Mouse (Mus musculus) forebrain, embryonic 15.5 days (tissue): ENCODE measurements at regions not wholly inside any gene's neighbourhood (a gene's known extent, or its start where the extent isn't known, plus 50 kb on each side); places are given as distances from the start of the nearest gene placed in this dataset.

Source experiments
- ATAC-seq: fragments of 200-750 bp; cut with Nextera tagmentation; replicated peaks from 2 replicates; pipeline ENCODE4 v1.8.0; 2017; ENCODE audit warnings: mild to moderate bottlenecking, moderate TSS enrichment, moderate library complexity
- H3K27ac ChIP-seq: fragments of 300-500 bp; sonication (generic); replicated peaks from 2 replicates; pipeline ENCODE4 v1.5.1; 2015; ENCODE audit warnings: mild to moderate bottlenecking, inconsistent platforms
- H3K27me3 ChIP-seq: fragments of 300-500 bp; sonication (generic); 2 replicates; pipeline ENCODE4 v1.6.1; 2015; ENCODE audit warnings: inconsistent platforms
- H3K36me3 ChIP-seq: fragments of 300-500 bp; sonication (generic); 2 replicates; pipeline ENCODE4 v1.6.1; 2015; ENCODE audit warnings: mild to moderate bottlenecking, inconsistent platforms
- H3K4me1 ChIP-seq: fragments of 300-500 bp; sonication (generic); 2 replicates; pipeline ENCODE4 v1.6.1; 2015; ENCODE audit warnings: inconsistent platforms
- H3K4me2 ChIP-seq: fragments of 300-500 bp; sonication (generic); replicated peaks from 2 replicates; pipeline ENCODE4 v1.6.1; 2015; ENCODE audit warnings: mild to moderate bottlenecking, inconsistent platforms
- H3K4me3 ChIP-seq: fragments of 300-500 bp; sonication (generic); 2 replicates; pipeline ENCODE4 v1.5.1; 2015; ENCODE audit warnings: mild to moderate bottlenecking, inconsistent platforms
- H3K9ac ChIP-seq: fragments of 300-500 bp; sonication (generic); replicated peaks from 2 replicates; pipeline ENCODE4 v1.6.1; 2015; ENCODE audit warnings: mild to moderate bottlenecking, inconsistent platforms
- H3K9me3 ChIP-seq: fragments of 300-500 bp; sonication (generic); 2 replicates; pipeline ENCODE4 v1.6.1; 2016; ENCODE audit warnings: inconsistent platforms
- WGBS: fragments of 180-500 bp; shearing (Covaris S2); methylation state at CpG from one replicate; pipeline ENCODE4 v1.1.7; 2015; ENCODE audit warnings: mixed read lengths; 5-methylcytosine and 5-hydroxymethylcytosine counted together

- no peak overlapping the region for H3K9ac ChIP-seq
- H3K4me3 ChIP-seq, result no peak overlapping the region
- no peak overlapping the region for H3K4me2 ChIP-seq
- 89% methylated on average over 3 of the region's 3 CpGs for WGBS
- H3K27me3 ChIP-seq, result no peaks in the 10 kb centered on the region
- ATAC-seq, result no peak
- no peaks in the 10 kb centered on the region for H3K36me3 ChIP-seq
- no peak overlapping the region for H3K27ac ChIP-seq
- H3K4me1 ChIP-seq, result no peaks in the 10 kb centered on the region
- no peaks in the 10 kb centered on the region for H3K9me3 ChIP-seq
Observed at GRCm38 (mm10) chr12:54472407-54472806, 184.0 kb downstream of the Sptssa start.

DNA sequence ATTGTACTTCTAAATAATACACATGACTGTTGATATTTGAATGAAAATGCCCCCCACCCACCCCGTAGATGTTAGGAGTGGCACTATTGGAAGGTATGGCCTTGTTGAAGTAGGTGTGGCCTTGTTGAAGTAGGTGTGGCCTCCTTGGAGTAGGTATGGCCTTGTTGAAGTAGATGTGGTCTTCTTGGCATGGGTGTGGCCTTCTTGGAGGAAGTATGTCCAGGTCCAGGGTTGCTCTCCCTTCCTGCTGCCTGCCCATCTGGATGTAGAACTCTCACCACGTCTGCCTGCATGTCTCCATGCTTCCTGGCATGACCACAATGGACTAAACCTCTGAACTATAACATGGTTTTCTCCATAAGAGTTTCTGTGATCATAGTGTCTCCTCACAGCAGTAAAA is 188.7 kb downstream of the Sptssa start:
- 77% methylated on average over 2 of the region's 2 CpGs for WGBS
- no peak overlapping the region for H3K27ac ChIP-seq
- H3K9ac ChIP-seq, result no peak overlapping the region
- no peak overlapping the region for H3K4me2 ChIP-seq
- no peak for ATAC-seq
- no peaks in the 10 kb centered on the region for H3K4me1 ChIP-seq
- no peaks in the 10 kb centered on the region for H3K9me3 ChIP-seq
- no peak overlapping the region for H3K4me3 ChIP-seq
- no peaks in the 10 kb centered on the region for H3K36me3 ChIP-seq
- H3K27me3 ChIP-seq, result no peaks in the 10 kb centered on the region

DNA sequence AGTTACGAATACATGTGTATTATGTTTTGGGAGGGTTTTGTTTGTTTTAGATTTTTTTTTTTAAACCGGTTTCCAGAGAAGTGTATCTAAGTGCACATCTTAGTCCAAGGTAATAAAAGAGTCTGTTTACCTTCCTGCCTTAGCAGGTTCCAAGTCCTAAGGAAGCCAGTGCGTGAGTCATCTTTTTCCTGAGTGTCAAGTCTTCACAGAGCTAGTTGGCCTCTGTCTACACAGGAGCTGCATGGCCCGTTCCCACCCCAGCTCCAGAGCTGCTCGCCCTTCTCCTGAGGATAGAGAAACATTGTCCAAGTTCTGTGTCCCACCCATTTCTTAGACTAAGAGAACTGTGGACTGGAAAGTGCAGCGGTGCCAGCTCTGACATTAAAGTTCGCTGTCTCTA is 192.6 kb downstream of the Sptssa start:
- WGBS, result 90% methylated on average over 7 of the region's 7 CpGs

GRCm38 (mm10) chr12:54461411-54461810 is 195.0 kb downstream of the Sptssa start:
- Histone ChIP-seq H3K27ac (no peak overlapping the region), H3K9ac (no peak overlapping the region), H3K9me3 (no peaks in the 10 kb centered on the region), H3K4me3 (no peak overlapping the region), H3K4me1 (no peaks in the 10 kb centered on the region), H3K27me3 (no peaks in the 10 kb centered on the region), H3K4me2 (no peak overlapping the region), H3K36me3 (no peaks in the 10 kb centered on the region)
- ATAC-seq, result no peak
- WGBS, result 76% methylated on average over 3 of the region's 3 CpGs

More for the DNA sequence above, 192.6 kb downstream of the Sptssa start:
- Histone ChIP-seq H3K9ac (no peak overlapping the region), H3K4me2 (no peak overlapping the region), H3K36me3 (no peaks in the 10 kb centered on the region), H3K9me3 (no peaks in the 10 kb centered on the region), H3K4me3 (no peak overlapping the region), H3K27ac (no peak overlapping the region), H3K27me3 (no peaks in the 10 kb centered on the region), H3K4me1 (no peaks in the 10 kb centered on the region)
- ATAC-seq, result no peak

DNA sequence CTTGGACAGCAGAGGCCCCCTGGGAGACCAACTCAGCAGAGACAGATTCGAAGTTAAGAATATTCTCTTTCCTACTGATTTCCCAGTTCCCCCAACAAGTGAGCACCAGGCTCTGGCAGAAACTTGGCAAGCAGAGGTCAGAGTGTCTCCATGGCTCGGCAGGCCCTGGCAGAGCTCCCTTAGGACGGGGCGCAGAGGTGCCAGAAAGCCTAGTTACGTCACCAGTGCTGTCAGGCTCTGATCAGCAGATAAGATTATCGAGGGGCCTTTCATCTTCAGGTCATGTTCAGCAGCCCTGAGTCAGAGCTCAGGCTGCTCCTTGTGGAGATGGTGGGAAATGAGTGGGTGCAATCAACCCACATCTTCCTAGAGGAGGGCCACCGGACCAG is 196.2 kb downstream of the Sptssa start:
- no peak overlapping the region for H3K4me3 ChIP-seq
- 70% methylated on average over 7 of the region's 7 CpGs for WGBS
- no peak overlapping the region for H3K9ac ChIP-seq
- H3K27me3 ChIP-seq, result no peaks in the 10 kb centered on the region
- no peaks in the 10 kb centered on the region for H3K9me3 ChIP-seq
- H3K4me1 ChIP-seq, result no peaks in the 10 kb centered on the region
- no peak overlapping the region for H3K4me2 ChIP-seq
- H3K36me3 ChIP-seq, result no peaks in the 10 kb centered on the region
- H3K27ac ChIP-seq, result no peak overlapping the region
- ATAC-seq, result no peak

DNA sequence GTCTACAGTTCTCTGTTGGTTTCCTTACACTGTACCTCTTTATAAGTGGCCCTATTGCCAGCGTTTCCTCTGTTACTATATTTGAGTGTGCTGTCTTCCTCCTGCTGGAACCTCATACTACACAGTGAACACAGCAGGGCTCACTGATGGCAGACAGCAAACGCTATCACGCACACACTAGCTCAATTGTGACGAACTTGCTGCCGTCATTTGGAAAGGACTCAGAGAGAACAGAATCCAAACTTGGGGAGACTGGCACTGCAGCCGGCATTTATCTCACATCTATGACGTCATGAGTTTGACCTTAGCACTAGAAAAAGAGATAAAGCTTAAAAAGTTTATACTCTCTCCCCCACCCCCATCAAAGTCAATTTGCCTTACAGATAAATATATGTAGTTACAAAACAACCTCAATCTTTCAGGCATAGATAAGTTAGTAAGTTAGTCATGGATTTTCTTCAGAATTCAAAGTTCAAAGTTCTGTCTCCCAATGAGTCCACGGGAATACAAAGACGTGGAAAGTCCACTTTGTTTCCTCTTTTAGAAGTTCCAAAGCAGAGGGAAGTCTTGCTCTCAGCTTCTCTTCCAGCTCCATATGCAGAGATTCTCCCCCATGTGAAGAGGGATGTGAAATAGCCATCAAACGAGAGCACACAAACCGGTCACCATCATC is 196.8 kb downstream of the Sptssa start:
- no peak for ATAC-seq
- H3K9ac ChIP-seq, result no peak overlapping the region
- H3K9me3 ChIP-seq, result no peaks in the 10 kb centered on the region
- no peaks in the 10 kb centered on the region for H3K36me3 ChIP-seq
- no peak overlapping the region for H3K27ac ChIP-seq
- WGBS, result 79% methylated on average over 11 of the region's 11 CpGs
- H3K27me3 ChIP-seq, result no peaks in the 10 kb centered on the region
- no peak overlapping the region for H3K4me2 ChIP-seq
- no peak overlapping the region for H3K4me3 ChIP-seq
- no peaks in the 10 kb centered on the region for H3K4me1 ChIP-seq

GRCm38 (mm10) chr12:54456731-54457130 is 199.6 kb downstream of the Sptssa start:
- Histone ChIP-seq H3K27me3 (no peaks in the 10 kb centered on the region), H3K27ac (no peak overlapping the region), H3K4me2 (no peak overlapping the region), H3K9me3 (no peaks in the 10 kb centered on the region), H3K9ac (no peak overlapping the region), H3K4me3 (no peak overlapping the region), H3K4me1 (no peaks in the 10 kb centered on the region), H3K36me3 (no peaks in the 10 kb centered on the region)
- no peak for ATAC-seq
- WGBS, result 95% methylated on average over 8 of the region's 8 CpGs

- no peak for ATAC-seq
- WGBS, result 85% methylated on average over 10 of the region's 10 CpGs
Observed at GRCm38 (mm10) chr12:54454606-54455005, 201.8 kb downstream of the Sptssa start.

DNA sequence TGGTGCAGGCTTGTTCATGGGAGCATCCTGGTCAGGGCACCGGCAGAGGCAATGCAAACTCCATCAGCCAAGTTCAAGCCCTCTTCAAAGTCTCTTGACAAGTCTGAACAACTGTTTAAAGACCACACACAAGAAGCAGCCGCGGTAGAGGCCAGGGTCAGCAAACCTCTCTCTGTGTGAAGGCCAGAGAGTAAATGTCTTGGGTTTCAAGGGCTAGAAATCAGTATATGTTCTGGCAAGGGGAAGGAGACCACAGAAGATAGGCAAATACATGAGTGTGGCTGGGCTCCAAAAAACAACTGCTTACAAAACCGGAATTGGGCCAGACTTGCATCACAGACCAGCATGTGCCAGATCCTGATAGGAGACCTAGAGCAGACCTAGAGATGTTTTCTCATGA is 203.0 kb downstream of the Sptssa start:
- H3K27ac ChIP-seq, result no peak overlapping the region
- no peaks in the 10 kb centered on the region for H3K36me3 ChIP-seq
- 86% methylated on average over 4 of the region's 4 CpGs for WGBS
- no peak overlapping the region for H3K4me3 ChIP-seq
- no peak overlapping the region for H3K4me2 ChIP-seq
- no peaks in the 10 kb centered on the region for H3K27me3 ChIP-seq
- H3K9me3 ChIP-seq, result no peaks in the 10 kb centered on the region
- no peak overlapping the region for H3K9ac ChIP-seq
- no peak for ATAC-seq
- H3K4me1 ChIP-seq, result no peaks in the 10 kb centered on the region

More at GRCm38 (mm10) chr12:54454606-54455005, 201.8 kb downstream of the Sptssa start:
- Histone ChIP-seq H3K27me3 (no peaks in the 10 kb centered on the region), H3K4me1 (no peaks in the 10 kb centered on the region), H3K4me2 (no peak overlapping the region), H3K4me3 (no peak overlapping the region), H3K9ac (no peak overlapping the region), H3K27ac (no peak overlapping the region), H3K36me3 (no peaks in the 10 kb centered on the region), H3K9me3 (no peaks in the 10 kb centered on the region)

DNA sequence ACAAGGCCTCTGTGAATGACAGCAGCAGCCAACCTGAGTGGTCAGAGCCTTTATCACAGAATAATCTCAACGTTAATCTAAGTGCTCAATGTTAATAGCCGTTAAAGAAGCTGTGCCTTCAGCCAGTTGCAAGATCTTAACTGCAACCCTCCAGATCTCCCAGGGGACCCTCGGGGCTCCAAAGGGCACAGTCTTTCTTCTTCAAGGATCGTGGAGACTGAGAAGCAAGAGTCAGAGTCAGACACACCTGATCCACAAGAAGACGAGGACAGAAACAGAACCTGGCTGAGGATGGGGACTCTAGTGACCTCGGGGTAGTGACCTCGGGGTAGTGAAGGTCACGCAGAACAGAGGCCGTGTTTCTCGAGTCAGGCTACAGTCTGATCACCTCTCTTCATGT is 206.0 kb downstream of the Sptssa start:
- Histone ChIP-seq H3K9me3 (no peaks in the 10 kb centered on the region), H3K4me2 (no peak overlapping the region), H3K27ac (no peak overlapping the region), H3K4me3 (no peak overlapping the region), H3K36me3 (no peaks in the 10 kb centered on the region), H3K4me1 (no peaks in the 10 kb centered on the region), H3K27me3 (no peaks in the 10 kb centered on the region), H3K9ac (no peak overlapping the region)
- 83% methylated on average over 10 of the region's 10 CpGs for WGBS
- ATAC-seq, result no peak

DNA sequence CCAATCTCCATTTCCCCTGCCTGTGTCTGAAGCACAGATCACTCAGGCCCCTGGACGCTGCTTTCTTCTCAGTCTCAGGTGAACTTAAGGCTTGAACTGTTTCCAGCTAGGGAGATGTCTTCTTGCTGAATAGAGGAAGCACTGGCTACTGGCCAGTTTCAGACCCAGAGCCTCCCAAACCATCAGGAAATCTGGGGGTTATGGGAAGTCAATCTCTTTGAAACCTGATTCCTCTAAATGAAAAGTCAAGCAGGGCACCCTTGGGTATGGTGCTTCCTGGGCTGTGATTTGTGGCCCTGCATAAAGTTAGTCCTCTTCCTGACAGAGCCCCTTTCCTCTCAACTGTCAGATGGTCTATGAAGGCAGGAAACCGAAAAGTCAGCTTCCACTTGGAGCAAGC is 208.2 kb downstream of the Sptssa start:
- Histone ChIP-seq H3K4me2 (no peak overlapping the region), H3K9ac (no peak overlapping the region)
- no peak for ATAC-seq

DNA sequence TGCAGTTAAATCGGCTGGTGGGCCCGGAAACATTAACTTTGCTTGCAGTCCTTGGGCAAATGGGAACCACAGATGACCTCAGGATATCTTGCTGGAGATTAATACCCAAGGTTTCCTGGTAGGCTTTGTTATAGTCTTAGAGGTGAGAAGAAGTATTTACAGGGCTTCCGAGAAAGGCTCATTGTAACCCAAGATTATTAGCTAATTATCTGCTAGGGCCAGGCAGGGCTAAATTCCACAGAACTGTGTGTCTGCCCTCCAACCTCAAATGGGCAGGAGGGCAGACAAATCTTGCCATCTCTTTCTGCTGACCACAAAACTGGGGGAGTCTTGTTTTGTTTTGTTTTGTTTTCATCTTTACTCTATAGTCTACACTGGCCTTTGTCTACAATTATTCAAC is 209.0 kb downstream of the Sptssa start:
- H3K4me3 ChIP-seq, result no peak overlapping the region
- no peaks in the 10 kb centered on the region for H3K4me1 ChIP-seq
- H3K9ac ChIP-seq, result no peak overlapping the region
- no peaks in the 10 kb centered on the region for H3K27me3 ChIP-seq
- H3K4me2 ChIP-seq, result no peak overlapping the region
- H3K36me3 ChIP-seq, result no peaks in the 10 kb centered on the region
- WGBS, result 59% methylated on average over 3 of the region's 3 CpGs
- H3K27ac ChIP-seq, result no peak overlapping the region
- H3K9me3 ChIP-seq, result no peaks in the 10 kb centered on the region
- ATAC-seq, result no peak

More for the DNA sequence above, 208.2 kb downstream of the Sptssa start:
- Histone ChIP-seq H3K36me3 (no peaks in the 10 kb centered on the region), H3K4me3 (no peak overlapping the region), H3K27me3 (no peaks in the 10 kb centered on the region), H3K9me3 (no peaks in the 10 kb centered on the region), H3K4me1 (no peaks in the 10 kb centered on the region), H3K27ac (no peak overlapping the region)
- 74% methylated on average over 2 of the region's 2 CpGs for WGBS

DNA sequence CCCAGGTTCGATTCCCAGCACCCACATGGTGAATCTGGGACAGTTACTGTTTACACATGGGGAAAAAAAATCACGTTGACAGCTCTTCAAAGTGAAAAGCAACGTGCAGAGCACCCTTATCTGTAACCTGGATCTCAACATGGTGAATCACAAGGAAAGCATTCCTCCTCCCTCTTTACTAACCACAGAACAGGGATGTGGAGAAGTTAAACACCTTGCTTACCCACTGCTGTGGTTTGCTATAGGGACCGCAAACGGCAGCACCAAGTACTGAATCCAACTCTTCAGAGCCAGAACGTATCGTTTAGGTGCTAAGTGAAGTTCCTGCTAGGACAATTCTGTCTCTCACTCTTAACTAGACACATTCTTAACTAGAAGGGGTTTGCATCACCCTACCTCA is 210.0 kb downstream of the Sptssa start:
- no peaks in the 10 kb centered on the region for H3K27me3 ChIP-seq
- H3K27ac ChIP-seq, result no peak overlapping the region
- WGBS, result 95% methylated on average over 7 of the region's 7 CpGs
- no peak overlapping the region for H3K4me2 ChIP-seq
- no peak overlapping the region for H3K4me3 ChIP-seq
- no peaks in the 10 kb centered on the region for H3K9me3 ChIP-seq
- H3K9ac ChIP-seq, result no peak overlapping the region
- no peak for ATAC-seq
- peaks cover 6% of the 10 kb centered on the region for H3K4me1 ChIP-seq
- H3K36me3 ChIP-seq, result no peaks in the 10 kb centered on the region
